Mouse (Mus musculus) right cerebral cortex, postnatal 25 days (tissue): ENCODE measurements around the gene Tspyl3.

Source experiments
- DNase-seq: peaks from one replicate; pipeline ENCODE4 v3.0.0; 2022

Gene Tspyl3

DNA sequence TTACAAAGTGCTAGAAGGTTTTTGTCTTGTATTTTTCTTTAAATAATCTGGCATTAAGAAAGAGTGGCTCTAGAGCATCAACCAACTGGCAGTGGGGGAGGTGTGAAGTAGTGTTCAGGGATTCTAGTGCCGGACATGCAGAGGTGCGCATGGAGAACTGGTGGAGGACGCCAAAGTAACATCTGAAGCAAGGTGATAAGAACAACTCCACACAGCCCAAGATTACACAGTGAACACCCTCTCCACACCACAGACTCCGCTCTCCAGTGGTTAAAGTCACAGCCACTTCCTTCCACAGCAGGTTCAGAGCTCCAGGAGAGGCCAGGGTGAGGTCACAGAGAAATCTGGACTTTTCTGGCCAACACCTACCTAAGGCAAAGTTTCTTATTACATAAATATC, 2.7 kb upstream of the Tspyl3 start:
- no peak for DNase-seq

DNA sequence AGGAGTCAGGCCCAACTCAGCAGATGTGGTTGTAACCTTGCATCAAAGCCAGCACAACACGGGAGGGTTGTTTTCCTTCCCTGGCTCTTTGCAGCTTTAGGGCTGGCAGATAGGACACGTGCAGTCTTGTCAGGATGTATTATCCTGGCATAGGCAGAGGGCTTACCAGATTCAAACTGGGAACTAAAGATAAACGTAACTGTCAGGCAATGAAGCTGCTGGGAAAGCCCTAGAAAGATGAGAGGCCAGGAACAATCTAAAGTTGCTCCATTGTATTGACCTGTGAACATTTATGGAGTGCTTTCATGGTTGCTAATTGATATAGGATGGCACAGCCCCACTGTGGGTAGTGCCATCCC, 333 bp upstream of the Tspyl3 start:
- DNase-seq = no peak

DNA sequence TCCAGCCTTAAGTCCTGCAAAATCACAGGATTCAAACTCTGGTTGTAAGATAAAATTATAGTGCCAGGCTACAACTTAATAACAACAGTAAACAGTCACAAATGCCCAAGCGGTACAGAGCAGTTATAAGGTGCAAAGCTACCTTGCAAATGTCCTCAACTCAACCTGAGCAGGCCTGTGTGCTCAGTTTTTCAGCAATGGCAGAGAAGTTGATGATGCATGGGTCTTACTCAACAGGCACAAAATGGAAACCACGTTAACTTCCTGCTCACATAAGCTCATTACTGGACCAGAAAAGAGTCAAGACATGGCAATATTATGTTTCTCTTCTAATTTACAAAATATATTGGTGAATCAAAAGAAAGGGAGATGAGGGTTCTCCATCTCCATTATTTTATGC, 2.7 kb downstream of the Tspyl3 start:
- no peak for DNase-seq

DNA sequence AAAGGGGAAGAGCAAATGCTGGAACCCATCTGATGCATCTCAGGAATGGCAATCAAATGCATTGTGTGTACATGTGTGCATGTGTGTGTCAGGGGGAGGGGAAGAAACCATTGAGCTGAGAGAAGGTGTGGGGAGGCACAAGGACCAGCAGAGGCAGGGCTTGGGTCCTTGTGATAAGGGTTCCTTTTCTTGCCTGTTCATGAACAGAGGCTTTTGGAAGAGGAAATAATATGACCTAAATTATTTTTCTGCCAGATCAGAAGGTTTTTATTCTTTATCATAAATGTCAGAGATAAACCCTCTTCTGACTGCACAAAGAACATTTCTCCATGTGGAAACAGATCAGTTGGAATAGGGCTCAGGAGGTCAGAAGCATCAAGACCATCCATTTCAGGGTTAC, 3.1 kb downstream of the Tspyl3 start:
- DNase-seq = no peak

DNA sequence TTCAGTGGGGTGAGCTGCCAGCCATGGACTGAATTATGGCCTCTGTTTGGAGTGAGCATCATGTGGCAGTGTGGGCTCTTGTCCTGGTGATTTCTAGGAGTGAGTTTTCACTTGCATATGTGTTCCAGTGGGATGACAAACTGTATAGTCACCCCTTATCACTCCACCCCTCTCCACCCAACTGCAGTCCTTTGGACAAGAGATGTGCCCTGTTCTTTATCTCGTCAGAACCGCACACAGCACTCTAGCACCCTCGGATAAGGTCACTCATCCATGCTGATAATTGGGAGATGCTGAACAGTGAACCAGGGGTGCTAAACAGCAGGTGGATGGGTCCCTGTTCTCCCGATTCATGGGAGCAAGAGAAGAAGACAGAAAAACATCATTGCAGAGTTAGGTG, 3.6 kb downstream of the Tspyl3 start:
- DNase-seq = no peak

DNA sequence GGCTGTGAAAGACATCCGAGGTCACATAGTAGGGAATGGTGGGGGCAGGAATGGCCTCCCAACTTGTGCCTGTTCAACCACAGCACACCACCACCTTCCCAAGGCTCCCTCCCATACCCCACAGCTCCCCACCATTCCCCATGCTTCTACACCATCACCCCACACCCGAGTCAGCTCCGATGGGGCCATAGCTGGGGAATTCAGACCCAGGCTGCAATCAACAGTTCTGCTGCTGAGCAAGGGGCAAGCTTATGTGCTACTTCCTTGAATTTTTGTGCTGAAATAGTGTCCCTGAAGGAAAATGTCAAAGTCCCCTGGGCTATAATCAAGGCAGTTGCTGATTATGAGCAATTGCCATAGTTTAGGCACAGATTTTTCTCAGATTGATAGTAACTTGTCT, 6.7 kb downstream of the Tspyl3 start:
- no peak for DNase-seq

DNA sequence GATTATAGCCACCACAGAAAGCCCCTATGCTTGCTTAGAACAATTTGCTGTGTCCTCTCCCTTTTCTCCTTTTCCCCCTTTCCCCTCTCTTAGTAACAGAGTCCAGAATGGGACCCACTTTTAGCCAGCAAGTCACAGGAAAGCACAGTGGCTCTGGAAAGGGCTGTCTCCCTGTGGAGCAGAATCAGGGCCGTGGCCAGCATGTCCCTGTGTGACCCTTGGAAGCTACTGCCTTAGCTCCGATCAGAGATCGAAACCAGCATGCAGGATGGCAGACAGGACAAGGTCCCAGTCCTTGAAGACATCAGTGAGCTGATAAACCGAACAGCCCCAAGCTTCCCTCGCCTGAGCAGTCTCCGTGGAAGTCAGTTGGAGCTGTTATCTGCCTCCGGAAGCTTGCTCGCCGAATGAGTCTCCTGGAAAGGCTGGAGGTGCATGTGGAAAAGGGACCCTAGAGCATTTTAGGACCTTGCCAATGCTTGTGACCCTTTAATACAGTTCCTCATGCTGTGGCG, 7.4 kb downstream of the Tspyl3 start:
- DNase-seq = no peak

DNA sequence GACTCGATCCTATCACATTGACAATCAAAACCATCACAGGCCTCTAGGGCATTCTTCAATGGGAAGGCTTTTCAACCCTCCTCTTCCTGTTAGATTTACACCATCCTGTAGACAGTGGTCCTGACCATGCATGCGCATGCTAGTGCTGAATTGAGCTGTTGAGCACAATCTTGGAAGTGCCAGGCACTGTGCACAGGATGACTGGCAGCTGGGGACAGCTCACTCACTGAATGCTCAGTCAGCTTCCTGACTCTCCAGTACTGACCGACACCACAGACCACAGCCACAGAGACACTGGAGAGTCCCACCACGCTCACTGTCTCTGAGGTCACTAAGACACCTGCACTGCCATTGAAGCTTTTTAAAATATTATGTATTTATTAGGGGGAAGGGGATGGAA, 9.8 kb downstream of the Tspyl3 start:
- DNase-seq = no peak

DNA sequence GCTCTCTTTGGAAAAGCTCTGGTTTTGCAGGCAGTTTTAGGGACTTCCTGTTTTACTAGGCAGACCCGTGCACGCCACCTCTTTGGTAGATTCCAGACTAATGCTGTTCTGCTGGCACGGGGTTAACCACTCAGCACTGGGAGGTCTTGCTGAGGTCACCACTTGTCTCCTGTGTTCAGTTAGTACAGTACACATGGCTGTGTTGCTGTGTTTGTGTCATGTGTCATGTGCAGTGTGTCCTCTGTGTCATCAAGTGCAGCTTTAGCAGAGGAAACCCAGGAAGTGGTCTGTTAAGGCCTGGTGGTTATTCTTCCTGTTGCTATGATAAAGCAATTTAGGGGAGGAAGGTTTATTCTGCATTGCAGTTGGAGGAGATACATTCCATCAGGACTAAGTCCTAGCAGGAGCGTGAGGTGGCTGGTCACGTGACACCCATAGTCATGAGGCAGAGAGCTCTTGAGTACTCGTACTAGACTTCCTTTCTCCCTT, 10.4 kb downstream of the Tspyl3 start:
- no peak for DNase-seq

DNA sequence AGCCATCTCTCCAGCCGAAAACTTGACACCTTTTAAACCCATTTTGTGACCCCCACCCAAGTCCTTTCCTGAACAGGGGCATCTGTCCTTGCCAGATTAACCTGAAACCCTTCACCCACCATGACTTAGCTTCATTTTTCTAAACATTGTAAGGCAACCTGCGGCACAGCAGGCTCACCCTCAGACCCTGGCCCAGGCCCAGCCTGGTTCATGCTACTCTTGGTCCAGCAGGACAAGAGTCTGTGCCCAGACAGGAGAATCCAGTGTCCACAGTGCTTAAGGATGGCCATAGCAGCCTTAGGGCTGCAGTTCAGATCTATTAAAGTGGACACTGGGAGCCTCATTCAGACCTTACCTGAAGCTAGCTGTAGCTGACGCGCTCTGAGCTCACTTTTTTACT, 11.9 kb downstream of the Tspyl3 start:
- DNase-seq = no peak

DNA sequence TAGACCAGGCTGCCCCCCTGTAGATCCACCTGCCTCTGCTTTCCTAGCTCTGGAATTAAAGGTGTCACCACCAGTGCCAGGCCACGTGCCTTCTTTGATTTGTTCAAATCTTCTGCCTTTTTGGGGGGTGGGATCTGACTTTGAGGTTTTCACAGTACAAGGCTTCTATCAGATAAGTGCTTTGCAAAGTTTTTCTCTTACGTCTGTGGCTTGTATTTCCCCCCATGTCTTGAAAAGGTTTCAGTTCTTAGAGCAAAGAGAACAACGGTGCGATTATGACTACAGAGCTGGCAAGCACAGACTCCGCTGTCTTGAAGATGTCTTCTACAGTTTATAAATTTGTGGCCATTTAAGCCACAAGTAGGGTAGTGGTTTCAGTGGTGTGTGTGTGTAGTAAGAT, 13.8 kb downstream of the Tspyl3 start:
- no peak for DNase-seq

DNA sequence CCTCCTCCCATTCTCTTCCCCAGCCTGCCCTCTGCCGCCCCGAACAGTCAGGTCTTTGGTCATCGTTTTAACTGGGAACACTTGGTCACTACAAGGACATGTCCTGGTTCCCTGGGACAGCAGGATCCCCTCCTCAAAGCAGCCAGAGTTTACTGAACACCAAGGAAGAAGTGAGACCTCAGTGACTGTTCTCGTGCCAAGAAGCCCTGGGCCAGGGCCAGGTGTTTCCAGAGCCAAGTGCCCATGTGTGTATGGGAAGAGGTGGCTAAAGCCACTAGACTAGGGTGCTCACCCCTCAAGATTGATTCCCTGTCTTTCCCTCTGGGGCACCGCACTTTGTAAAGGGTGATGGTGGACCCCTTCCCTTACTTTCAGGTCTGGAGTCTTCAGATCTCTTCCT, 16.0 kb downstream of the Tspyl3 start:
- DNase-seq = no peak

DNA sequence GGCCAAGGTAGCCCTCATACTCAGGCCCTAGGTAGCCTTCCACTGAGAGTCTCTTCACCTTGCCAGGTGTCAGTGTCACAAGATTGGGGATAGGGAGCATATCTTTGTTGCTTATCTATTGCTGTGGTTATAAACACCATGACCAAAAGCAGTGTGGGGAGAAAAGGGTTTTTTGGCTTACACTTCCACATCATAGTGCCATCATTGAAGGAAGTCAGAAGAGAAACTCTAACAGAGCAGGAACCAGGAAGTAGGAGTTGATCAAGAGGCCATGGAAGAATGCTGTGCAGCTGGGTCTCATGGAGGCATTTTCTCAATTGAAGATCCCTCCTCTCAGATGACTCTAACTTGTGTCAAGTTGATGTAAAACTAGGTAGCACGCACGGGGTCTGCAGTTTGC, 17.1 kb downstream of the Tspyl3 start:
- no peak for DNase-seq

DNA sequence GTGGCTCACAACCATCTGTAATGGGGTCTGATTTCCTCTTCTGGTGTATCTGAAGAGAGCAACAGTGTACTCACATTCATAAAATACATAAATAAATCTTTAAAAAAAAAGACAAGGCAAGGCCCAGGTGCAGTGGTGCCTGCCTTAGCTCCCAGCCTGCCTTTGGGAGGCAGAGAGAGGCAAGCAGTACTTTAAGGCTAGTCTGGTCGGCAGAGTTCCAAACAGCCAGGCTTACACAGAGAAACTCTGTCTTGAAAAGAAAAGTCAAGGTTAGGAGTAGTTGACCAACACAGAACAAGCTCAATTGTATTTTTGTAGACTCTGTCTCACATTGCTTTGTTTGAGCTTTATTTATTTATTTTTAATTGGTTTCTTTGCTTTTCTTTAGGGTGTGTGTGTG, 22.5 kb downstream of the Tspyl3 start:
- DNase-seq = no peak

DNA sequence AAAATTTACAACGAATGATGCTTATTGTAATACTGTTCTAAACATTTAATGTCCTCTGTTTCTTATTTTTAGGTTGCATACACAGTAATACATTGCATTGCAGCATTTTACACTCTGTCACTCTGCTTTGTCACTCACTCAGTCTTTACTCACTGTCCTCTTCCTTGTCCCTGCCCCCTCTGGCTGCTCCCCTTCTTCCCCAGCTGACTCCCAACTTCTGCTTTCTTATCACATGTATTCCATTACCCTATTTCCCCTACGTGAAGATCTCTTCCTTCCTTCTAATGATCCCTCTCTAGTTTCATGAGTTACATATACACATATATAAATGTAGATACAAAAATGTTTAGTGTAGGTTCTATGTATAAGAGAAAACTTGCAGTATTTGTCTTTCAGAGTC, 26.1 kb downstream of the Tspyl3 start:
- no peak for DNase-seq

DNA sequence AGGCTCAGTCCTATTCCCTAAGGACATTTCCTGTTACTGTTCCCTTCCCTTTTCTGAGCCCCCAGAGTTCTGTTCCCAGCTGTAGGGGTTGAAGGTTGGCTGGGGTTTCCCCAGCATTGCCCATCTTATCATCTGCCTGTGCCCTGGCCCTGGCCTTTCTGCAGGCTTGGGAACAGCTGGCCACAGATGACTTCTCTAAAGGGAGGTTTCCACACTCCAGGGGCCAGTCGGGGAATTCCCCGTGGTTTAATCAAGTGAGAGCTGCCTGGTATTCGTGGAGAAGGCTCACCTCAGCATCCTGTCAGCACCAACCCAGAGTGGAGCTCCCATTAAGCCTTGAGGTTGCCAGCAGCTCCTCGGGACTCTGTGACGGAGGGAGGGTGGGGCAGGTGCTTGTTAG, 26.8 kb downstream of the Tspyl3 start:
- DNase-seq = no peak

DNA sequence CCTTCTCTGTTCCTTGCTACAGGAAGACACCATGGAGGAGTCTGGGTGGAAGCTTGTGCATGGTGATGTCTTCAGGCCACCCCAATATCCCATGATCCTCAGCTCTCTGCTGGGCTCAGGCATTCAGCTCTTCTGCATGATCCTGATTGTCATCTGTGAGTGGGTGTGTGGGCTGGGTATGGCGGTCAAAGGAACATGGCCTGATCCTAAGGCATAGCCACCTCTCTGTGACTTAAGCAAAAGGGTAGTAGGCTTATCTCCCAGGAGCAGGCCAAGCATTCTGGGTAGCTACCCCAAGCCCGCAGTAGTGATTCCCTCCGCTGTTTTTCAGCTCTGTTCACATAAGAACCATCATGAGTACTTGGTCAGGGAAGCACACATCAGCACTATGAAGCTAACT, 31.0 kb downstream of the Tspyl3 start:
- DNase-seq = no peak

DNA sequence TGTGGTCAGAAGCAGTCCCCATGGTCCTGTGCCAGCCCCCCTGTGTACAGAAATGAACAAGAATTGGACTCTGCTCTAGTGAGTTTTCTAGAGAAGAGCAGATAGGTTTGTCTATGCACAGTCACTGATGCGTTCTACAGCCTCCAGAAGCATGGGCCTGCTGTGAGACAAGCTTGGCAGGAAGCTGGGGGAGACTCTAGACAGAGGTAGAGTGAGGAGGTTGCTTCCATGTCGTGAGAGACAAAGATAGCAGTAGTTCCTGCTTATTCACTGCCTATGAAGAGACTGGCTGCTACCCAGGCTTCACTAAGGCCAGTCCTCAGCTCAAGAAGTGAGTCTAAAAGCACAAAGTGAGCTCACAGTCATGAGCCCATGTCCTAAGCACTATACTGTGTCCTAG, 34.0 kb downstream of the Tspyl3 start:
- DNase-seq = no peak

DNA sequence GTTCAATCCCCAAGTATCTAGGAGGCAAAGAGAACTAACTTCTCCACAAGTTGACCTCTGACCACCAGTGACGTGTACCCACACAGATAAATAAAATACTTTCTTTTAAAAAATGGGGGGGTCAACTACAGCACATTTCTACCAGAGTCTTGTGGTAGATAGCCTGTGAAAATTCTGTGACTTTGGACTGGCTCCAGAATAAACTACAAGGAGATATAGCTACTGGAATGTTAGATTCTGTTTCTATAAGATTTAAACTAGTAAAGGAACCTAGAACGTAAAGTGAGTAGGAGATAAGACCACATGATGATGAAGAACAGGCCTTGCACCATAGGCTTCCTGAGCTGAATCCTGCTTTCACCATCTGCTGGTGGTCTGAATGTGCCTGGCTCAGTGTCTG, 37.4 kb downstream of the Tspyl3 start:
- DNase-seq = no peak

DNA sequence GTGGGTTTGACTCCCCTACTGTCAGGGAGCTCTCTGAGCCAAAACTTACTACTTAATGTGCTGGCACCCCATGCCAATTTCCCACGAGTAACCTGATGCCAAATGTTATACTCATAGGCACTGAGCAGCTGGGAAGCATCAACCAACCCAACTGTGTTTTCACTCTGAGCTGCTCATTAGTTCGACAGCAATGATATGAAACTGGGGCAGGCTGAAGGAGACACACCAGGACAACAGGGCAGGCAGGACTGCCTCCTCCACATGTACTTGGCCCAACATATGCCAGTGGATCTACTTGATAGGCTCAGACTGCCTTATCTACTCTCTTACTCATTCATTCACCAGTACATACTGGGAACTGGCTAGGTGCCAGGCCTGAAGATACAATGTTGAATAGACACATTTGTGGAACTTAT, 39.1 kb downstream of the Tspyl3 start:
- no peak for DNase-seq

DNA sequence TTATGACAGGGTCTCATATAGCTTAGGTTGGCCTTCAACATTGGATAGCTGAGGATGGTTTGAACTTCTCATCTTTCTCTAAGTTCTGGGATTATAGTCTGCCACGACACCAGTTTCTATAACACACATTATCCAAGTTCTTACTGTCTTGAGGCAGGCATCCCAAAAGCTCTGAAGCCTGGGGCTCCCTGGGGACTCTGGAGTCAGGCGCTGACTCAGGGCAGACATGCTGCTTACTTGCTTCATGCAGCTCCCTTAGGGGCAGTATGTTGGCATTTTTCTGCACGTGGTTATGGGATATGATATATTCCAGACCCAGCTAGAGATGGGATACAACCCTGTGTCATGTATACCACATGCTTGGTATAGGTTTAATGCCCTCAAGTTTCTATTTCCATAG, 45.3 kb downstream of the Tspyl3 start:
- no peak for DNase-seq

DNA sequence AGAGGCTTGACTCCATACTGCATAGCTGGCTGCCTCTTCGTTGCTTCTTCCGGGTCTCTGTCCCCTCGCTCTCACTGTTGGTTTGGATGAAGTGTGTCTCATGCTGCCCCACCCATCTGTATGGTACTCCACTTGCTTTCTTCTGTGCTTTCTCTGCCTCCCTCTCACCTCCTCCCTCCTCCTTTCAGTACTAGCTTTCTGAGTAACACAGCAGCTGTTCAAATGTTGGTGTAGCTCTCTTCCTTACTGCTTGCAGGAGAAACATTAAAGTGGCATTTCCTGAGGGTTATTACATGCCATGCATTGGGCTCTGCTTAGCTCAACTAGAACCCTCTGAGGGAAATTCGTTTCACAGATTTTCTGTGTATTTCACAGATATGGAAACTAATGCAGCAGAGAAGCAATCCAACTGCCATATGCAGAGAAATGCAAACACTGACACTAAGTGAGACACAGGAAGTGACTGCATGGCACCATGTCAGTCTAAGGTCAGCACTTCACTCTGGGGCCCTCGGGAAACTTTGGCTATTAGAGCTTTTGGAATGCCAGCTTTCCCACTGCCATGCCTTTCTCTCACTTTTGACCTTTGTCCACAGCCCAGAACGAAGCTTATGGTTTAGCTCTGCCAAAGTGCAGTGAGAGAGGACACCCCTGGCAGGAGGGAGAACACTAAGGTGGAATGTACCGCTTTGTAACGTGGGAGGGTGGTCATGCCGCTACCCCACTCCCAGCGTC, 45.9 kb downstream of the Tspyl3 start:
- peak; percentile 21 for DNase-seq

DNA sequence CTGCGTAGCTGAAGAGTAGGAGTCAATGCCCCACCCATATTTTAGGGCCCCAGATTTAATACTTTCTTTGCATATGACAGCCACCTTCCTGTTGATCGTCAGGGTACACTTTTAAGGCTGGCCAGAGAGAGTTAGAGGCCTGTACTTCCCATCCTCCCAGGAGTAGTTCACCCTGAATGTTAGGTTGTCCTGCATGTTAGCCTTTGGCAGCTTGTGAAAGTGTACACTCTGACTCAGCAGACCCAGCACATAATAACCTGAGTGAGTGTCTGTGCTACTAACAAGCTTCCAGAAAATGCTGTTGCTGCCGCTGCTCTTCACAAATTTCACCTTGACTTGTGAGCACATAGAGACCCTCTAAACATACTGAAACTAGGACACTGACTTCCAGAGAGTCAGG, 48.1 kb downstream of the Tspyl3 start:
- DNase-seq = no peak

DNA sequence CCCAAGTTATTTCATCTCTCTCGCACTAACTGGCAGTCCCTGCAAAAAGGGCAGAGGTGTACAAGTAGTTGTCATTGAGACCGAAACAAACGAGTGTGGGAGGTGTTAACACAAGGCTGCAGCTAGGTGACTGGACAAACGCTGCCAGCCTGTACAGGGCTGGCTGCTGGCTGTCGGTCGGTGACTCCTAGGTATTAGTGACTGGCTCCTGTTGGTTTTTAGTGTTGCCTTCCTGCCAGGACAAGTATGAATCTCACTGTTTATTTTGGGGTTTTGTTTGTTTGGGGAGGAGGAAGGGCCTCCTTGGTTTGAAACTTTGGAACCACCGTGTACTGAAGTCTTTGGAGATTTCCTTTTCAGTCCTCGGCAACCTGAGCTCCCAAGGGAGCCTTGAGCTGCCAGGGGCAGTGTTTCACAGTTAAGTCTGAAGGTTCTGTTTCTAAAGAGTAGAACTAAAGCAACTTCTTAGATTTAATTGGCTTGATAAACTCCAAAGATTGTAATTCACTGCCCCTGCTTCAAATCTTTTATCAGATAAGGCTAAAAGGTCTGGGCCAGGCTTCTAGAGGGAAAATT, 49.2 kb downstream of the Tspyl3 start:
- no peak for DNase-seq
